Mouse (Mus musculus): ENCODE data around the gene Ocln.
A peak's percentile ranks its signal among the peaks of the same experiment; 100 is the strongest.

DNA sequence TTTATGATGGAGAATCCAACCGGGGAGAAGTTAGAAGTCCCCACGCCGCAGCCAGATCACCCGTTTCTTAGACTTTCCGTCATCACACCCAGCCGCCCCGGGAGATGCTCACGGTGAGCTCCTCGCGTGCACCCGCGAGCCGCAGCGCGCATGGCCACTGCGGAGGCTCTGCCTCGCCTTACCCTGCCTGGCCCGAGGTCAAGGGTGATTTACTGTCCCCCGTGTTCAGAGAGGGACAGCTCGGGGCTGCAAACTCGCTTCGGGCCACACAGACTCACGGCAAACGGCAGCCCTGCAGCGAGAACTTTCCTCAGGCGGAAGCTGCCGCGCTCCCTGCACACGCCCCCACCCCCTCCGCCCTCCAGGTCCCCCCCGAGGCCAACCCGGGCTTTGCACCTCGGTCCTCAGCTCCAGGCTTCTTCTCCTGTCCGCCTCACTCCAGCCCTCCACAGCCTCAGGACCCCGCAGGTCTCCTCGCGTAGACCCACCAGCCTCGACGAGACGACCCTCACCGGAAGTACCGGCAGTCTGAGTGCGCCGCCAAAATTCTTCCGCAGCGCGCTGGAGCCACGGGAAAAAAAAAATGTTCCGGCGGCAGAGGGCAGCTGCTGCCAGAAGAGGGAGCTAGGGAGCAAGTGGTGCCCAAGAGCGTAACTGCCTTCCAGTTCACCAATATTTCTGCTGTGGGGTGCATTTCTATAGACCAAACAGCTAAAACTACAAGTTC lies 60.3 kb downstream of the Ocln start, which contains the start of gene Gtf2h2:
- TF ChIP-seq CTCF (IDR thresholded peaks at IDR 0.05; ENCODE audit: low read depth, low read length) = peak; percentile 78
- no peak for TF ChIP-seq GATA1 (IDR thresholded peaks at IDR 0.05; ENCODE audit: borderline replicate concordance, low read length)
- TF ChIP-seq TAL1 (conservative IDR thresholded peaks at IDR 0.05; ENCODE audit: low read depth, low read length) = no peak
- TF ChIP-seq POLR2AphosphoS5 (IDR thresholded peaks at IDR 0.05; ENCODE audit: insufficient replicate concordance, low read depth, low read length) = no peak

Data from G1E (cell line).